In the genomic region with DNA sequence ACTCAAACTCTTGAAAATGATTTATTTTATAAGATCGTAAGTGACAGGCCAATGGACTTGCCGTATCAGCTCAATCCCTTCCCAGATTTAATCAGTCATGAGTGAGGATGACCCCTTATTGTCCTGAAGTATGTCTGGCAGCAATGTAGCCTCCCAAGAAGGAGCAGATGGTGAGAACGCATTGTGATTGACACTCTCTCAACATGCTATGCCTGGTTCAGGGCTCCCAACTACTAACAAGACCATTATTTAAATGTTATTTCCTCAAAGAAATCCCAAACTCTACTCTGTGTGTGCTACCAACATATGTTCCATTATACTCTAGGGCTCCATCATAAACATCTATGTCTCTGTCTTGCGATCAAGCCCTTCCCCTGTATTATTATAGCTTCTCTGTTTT, we compare ENCODE assay signal across 20 mouse cellular contexts.
DNase-seq lines count a peak whose midpoint lies in the region; ATAC-seq and TF ChIP-seq lines count a peak whose summit lies in the region.
"Had no signal": no experiment of that assay in that cellular context is flagged by ENCODE, and none has a peak within 500 bp of the region (broad histone marks: within the 10 kb centered on the region; RNA-seq: fewer than 3 reads in every experiment).

No protein-coding gene starts in this region.

- 0 out of 2 replicates have a peak, but pooled peaks have one; percentile 37 for ATAC-seq in forebrain, embryonic 14.5 days
- ATAC-seq in forebrain, embryonic 11.5 days (replicated peaks; ENCODE audit: low FRiP score): no peak
- ATAC-seq in hindbrain, postnatal 0 days: no peak
- ATAC-seq in hindbrain, embryonic 12.5 days (ENCODE audit: low FRiP score): no peak
- ATAC-seq: intestine, postnatal 0 days; Patski had no signal

- no peaks in the 10 kb centered on the region for H3K27me3 ChIP-seq in forebrain, embryonic 14.5 days (replicated peaks; ENCODE audit: control insufficient read depth, insufficient read depth, low read length)
- H3K27me3 ChIP-seq in forebrain, embryonic 11.5 days (ENCODE audit: control insufficient read depth, insufficient read depth, low read length): no peaks in the 10 kb centered on the region
- H3K27me3 ChIP-seq in hindbrain, postnatal 0 days (ENCODE audit: insufficient read depth, low read length): no peaks in the 10 kb centered on the region
- no peaks in the 10 kb centered on the region for H3K27me3 ChIP-seq in hindbrain, embryonic 12.5 days
- H3K27me3 ChIP-seq: heart, embryonic 12.5 days; heart, embryonic 15.5 days; Patski had no signal

- no peaks in the 10 kb centered on the region for H3K9me3 ChIP-seq in forebrain, embryonic 14.5 days (replicated peaks; ENCODE audit: control insufficient read depth, low read length)
- H3K9me3 ChIP-seq in forebrain, embryonic 11.5 days (ENCODE audit: control insufficient read depth, low read length): no peaks in the 10 kb centered on the region
- H3K9me3 ChIP-seq in hindbrain, postnatal 0 days (ENCODE audit: low read length): no peaks in the 10 kb centered on the region
- no peaks in the 10 kb centered on the region for H3K9me3 ChIP-seq in hindbrain, embryonic 12.5 days (replicated peaks)
- H3K9me3 ChIP-seq: heart, embryonic 12.5 days; heart, embryonic 15.5 days; hindbrain, embryonic 10.5 days had no signal

- 87% methylated on average over 4 of the region's 4 CpGs for WGBS in forebrain, embryonic 14.5 days
- WGBS in forebrain, embryonic 11.5 days: 90% methylated on average over 4 of the region's 4 CpGs
- 77% methylated on average over 4 of the region's 4 CpGs for WGBS in hindbrain, postnatal 0 days
- 84% methylated on average over 4 of the region's 4 CpGs for WGBS in hindbrain, embryonic 12.5 days

- H3K27ac ChIP-seq in forebrain, embryonic 14.5 days (ENCODE audit: low read depth, low read length): no peak overlapping the region
- no peak overlapping the region for H3K27ac ChIP-seq in forebrain, embryonic 11.5 days (ENCODE audit: low read depth, low read length)
- H3K27ac ChIP-seq in hindbrain, postnatal 0 days: no peak overlapping the region
- H3K27ac ChIP-seq in hindbrain, embryonic 12.5 days: no peak overlapping the region
- H3K27ac ChIP-seq: heart, embryonic 15.5 days; hindbrain, embryonic 10.5 days; hindbrain, embryonic 14.5 days had no signal

- no peaks in the 10 kb centered on the region for H3K4me1 ChIP-seq in forebrain, embryonic 14.5 days (ENCODE audit: control insufficient read depth, insufficient read depth, low read length)
- no peaks in the 10 kb centered on the region for H3K4me1 ChIP-seq in forebrain, embryonic 11.5 days (replicated peaks; ENCODE audit: control insufficient read depth, insufficient read depth, low read length)
- H3K4me1 ChIP-seq in hindbrain, postnatal 0 days (ENCODE audit: insufficient read depth, low read length): no peaks in the 10 kb centered on the region
- no peaks in the 10 kb centered on the region for H3K4me1 ChIP-seq in hindbrain, embryonic 12.5 days
- H3K4me1 ChIP-seq: heart, embryonic 12.5 days; heart, embryonic 15.5 days; hindbrain, embryonic 10.5 days had no signal

- no peaks in the 10 kb centered on the region for H3K36me3 ChIP-seq in forebrain, embryonic 14.5 days (ENCODE audit: control insufficient read depth, insufficient read depth, low read length)
- no peaks in the 10 kb centered on the region for H3K36me3 ChIP-seq in forebrain, embryonic 11.5 days (ENCODE audit: control insufficient read depth, insufficient read depth, low read length)
- no peaks in the 10 kb centered on the region for H3K36me3 ChIP-seq in hindbrain, postnatal 0 days (ENCODE audit: insufficient read depth, low read length)
- H3K36me3 ChIP-seq in hindbrain, embryonic 12.5 days: no peaks in the 10 kb centered on the region
- H3K36me3 ChIP-seq: heart, embryonic 12.5 days; heart, embryonic 15.5 days; hindbrain, embryonic 10.5 days had no signal

- no peak overlapping the region for H3K4me3 ChIP-seq in forebrain, embryonic 14.5 days (ENCODE audit: low read depth, low read length)
- H3K4me3 ChIP-seq in forebrain, embryonic 11.5 days (ENCODE audit: low read depth, low read length): no peak overlapping the region
- no peak overlapping the region for H3K4me3 ChIP-seq in hindbrain, postnatal 0 days (ENCODE audit: low read length)
- H3K4me3 ChIP-seq in hindbrain, embryonic 12.5 days: no peak overlapping the region
- H3K4me3 ChIP-seq: heart, embryonic 12.5 days; heart, embryonic 15.5 days; hindbrain, embryonic 10.5 days had no signal

- no peak for TF ChIP-seq CTCF in hindbrain, postnatal 0 days (IDR thresholded peaks at IDR 0.05; ENCODE audit: low read depth)

- no peak overlapping the region for H3K4me2 ChIP-seq in forebrain, embryonic 14.5 days (ENCODE audit: low read length)
- no peak overlapping the region for H3K4me2 ChIP-seq in forebrain, embryonic 11.5 days (ENCODE audit: low read depth, low read length, severe bottlenecking)
- no peak overlapping the region for H3K4me2 ChIP-seq in hindbrain, postnatal 0 days (ENCODE audit: low read depth, low read length)
- H3K4me2 ChIP-seq in hindbrain, embryonic 12.5 days (replicated peaks): no peak overlapping the region
- H3K4me2 ChIP-seq: heart, embryonic 12.5 days; heart, embryonic 15.5 days; hindbrain, embryonic 14.5 days had no signal

- peak; percentile 23 to 28 for DNase-seq in cerebellum, postnatal 10 days
- no peak for DNase-seq in cerebellum, adult 18-20 months
- DNase-seq in forebrain, embryonic 14.5 days (ENCODE audit: low spot score): peak; percentile 22
- DNase-seq in forebrain, embryonic 11.5 days (ENCODE audit: low spot score): no peak
- peak; percentile 6 for DNase-seq in hindbrain, postnatal 0 days (ENCODE audit: low spot score)
- DNase-seq in adrenal gland, postnatal 25 days: no peak
- DNase-seq: adrenal gland, postnatal 10 days; cerebellum, adult 9-11 months; gastrocnemius, postnatal 25 days; heart, adult 18-20 months; heart, postnatal 10 days; heart, postnatal 36 days; kidney, adult 2 months had no signal

- no peak overlapping the region for H3K9ac ChIP-seq in forebrain, embryonic 14.5 days (ENCODE audit: low read length)
- H3K9ac ChIP-seq in forebrain, embryonic 11.5 days (ENCODE audit: low read length): no peak overlapping the region
- H3K9ac ChIP-seq in hindbrain, postnatal 0 days (replicated peaks; ENCODE audit: low read length): no peak overlapping the region
- no peak overlapping the region for H3K9ac ChIP-seq in hindbrain, embryonic 12.5 days
- H3K9ac ChIP-seq: heart, embryonic 12.5 days; heart, embryonic 15.5 days; hindbrain, embryonic 14.5 days had no signal

Comparison
In these comparisons a context has a peak if more than half of its experiments do, and no peak if none do; other contexts are left out.
1. DNase-seq: peak in cerebellum, postnatal 10 days (2 of 2), forebrain, embryonic 14.5 days (single experiment) and hindbrain, postnatal 0 days (single experiment); none in cerebellum, adult 18-20 months (0 of 2), forebrain, embryonic 11.5 days (single experiment) and adrenal gland, postnatal 25 days (single experiment).